Mouse (Mus musculus) CH12.LX (cell line): ENCODE results near the gene Grap2. TPM values are rescaled to one million over a fixed set of nuclear protein-coding genes. Genes with fewer than 3 reads are reported as not detected.

Experiments
- DNase-seq: peaks from one replicate; pipeline ENCODE4 v3.0.0-alpha.2; 2013; ENCODE audit errors: extremely low read depth
- H3K27ac ChIP-seq: 2 replicates; pipeline ENCODE4 v1.5.1; 2012; ENCODE audit warnings: low read depth, mild to moderate bottlenecking, control low read depth, moderate library complexity; ENCODE audit not compliant: insufficient read depth
- H3K27me3 ChIP-seq: replicated peaks from 2 replicates; pipeline ENCODE3; 2012; ENCODE audit warnings: inconsistent platforms
- H3K36me3 ChIP-seq, 2 experiments: replicated peaks in 1 of 2; 2 replicates each; pipeline versions ENCODE3 to v1.6.1; 2012; ENCODE audit warnings: inconsistent platforms in 1 of 2, low read length in 1 of 2, mild to moderate bottlenecking in 1 of 2, mixed read lengths in 1 of 2, moderate library complexity in 1 of 2; ENCODE audit not compliant: control insufficient read depth in 1 of 2, insufficient read depth in 1 of 2
- H3K4me1 ChIP-seq, 2 experiments: 2 replicates each; pipeline ENCODE4 v1.6.1; 2012; ENCODE audit warnings: inconsistent platforms in 1 of 2, moderate library complexity in 1 of 2; ENCODE audit not compliant: insufficient read depth in 2 of 2, control insufficient read depth in 1 of 2
- H3K4me2 ChIP-seq: 2 replicates; pipeline ENCODE4 v1.6.1; 2012; ENCODE audit warnings: low read depth, mild to moderate bottlenecking, control low read depth; ENCODE audit not compliant: poor library complexity, insufficient read depth, severe bottlenecking
- H3K4me3 ChIP-seq, 3 experiments: fragments of 150-350 bp in 1 of 3; sonication (generic) in 1 of 3; replicated peaks in 1 of 3; 2 replicates each; pipeline versions ENCODE3 to v1.5.1; 2011 to 2012; ENCODE audit warnings: low read depth in 2 of 3, low read length in 2 of 3, mild to moderate bottlenecking in 2 of 3, moderate library complexity in 2 of 3, control low read depth in 1 of 3, improper control_type of control experiment in 1 of 3, inconsistent platforms in 1 of 3, mixed read lengths in 1 of 3; ENCODE audit not compliant: poor library complexity in 1 of 3
- H3K79me2 ChIP-seq: replicated peaks from 2 replicates; pipeline ENCODE4 v1.6.1; 2012; ENCODE audit warnings: mild to moderate bottlenecking, moderate library complexity; ENCODE audit not compliant: control insufficient read depth, poor library complexity, insufficient read depth, severe bottlenecking; ENCODE audit errors: extremely low read depth
- H3K9ac ChIP-seq: 2 replicates; pipeline ENCODE4 v1.6.1; 2012; ENCODE audit warnings: low read depth, mild to moderate bottlenecking, control low read depth, moderate library complexity; ENCODE audit not compliant: insufficient read depth
- H3K9me3 ChIP-seq: replicated peaks from 2 replicates; pipeline ENCODE3; 2012; ENCODE audit warnings: low read length, inconsistent platforms, mixed read lengths
- CHD1 ChIP-seq: IDR thresholded peaks from 2 replicates; pipeline ENCODE4 v1.6.1; 2012; ENCODE audit warnings: low read depth, low read length, improper control_type of control experiment, inconsistent platforms
- CHD2 ChIP-seq: IDR thresholded peaks from 2 replicates; pipeline ENCODE4 v1.6.1; 2011; ENCODE audit warnings: low read length, improper control_type of control experiment
- CTCF ChIP-seq, 2 experiments: IDR thresholded peaks in 1 of 2; conservative IDR thresholded peaks in 1 of 2; 2 replicates each; pipeline ENCODE4 v1.5.1; 2011 to 2012; ENCODE audit warnings: low read depth in 2 of 2, low read length in 2 of 2, improper control_type of control experiment in 1 of 2, inconsistent platforms in 1 of 2, mild to moderate bottlenecking in 1 of 2, moderate library complexity in 1 of 2
- E2F4 ChIP-seq: IDR thresholded peaks from 2 replicates; pipeline ENCODE4 v1.6.1; 2011; ENCODE audit warnings: low read depth, low read length, improper control_type of control experiment; ENCODE audit not compliant: insufficient replicate concordance
- ELF1 ChIP-seq: IDR thresholded peaks from 2 replicates; pipeline ENCODE4 v1.6.1; 2014; ENCODE audit warnings: low read depth, mild to moderate bottlenecking, inconsistent platforms, low read length, improper control_type of control experiment
- EP300 ChIP-seq: IDR thresholded peaks from 2 replicates; pipeline ENCODE4 v1.6.1; 2011; ENCODE audit warnings: low read length, improper control_type of control experiment
- ETS1 ChIP-seq: conservative IDR thresholded peaks from 2 replicates; pipeline ENCODE4 v1.6.1; 2012; ENCODE audit warnings: low read depth, mild to moderate bottlenecking, inconsistent platforms, low read length, improper control_type of control experiment, moderate library complexity
- KAT2A ChIP-seq: IDR thresholded peaks from 2 replicates; pipeline ENCODE4 v1.6.1; 2012; ENCODE audit warnings: low read length, improper control_type of control experiment, inconsistent platforms; ENCODE audit not compliant: insufficient replicate concordance
- MAFK ChIP-seq: IDR thresholded peaks from 2 replicates; pipeline ENCODE4 v1.6.1; 2011; ENCODE audit warnings: low read length, improper control_type of control experiment; ENCODE audit not compliant: insufficient replicate concordance
- MAX ChIP-seq: IDR thresholded peaks from 2 replicates; pipeline ENCODE4 v1.6.1; 2011; ENCODE audit warnings: low read length, improper control_type of control experiment
- MAZ ChIP-seq: IDR thresholded peaks from 2 replicates; pipeline ENCODE4 v1.6.1; 2012; ENCODE audit warnings: low read depth, mild to moderate bottlenecking, inconsistent platforms, low read length, improper control_type of control experiment, moderate library complexity
- MEF2A ChIP-seq: IDR thresholded peaks from 2 replicates; pipeline ENCODE4 v1.6.1; 2014; ENCODE audit warnings: low read depth, mild to moderate bottlenecking, inconsistent platforms, low read length, improper control_type of control experiment, borderline replicate concordance
- MXI1 ChIP-seq: IDR thresholded peaks from 2 replicates; pipeline ENCODE4 v1.6.1; 2011; ENCODE audit warnings: mild to moderate bottlenecking, low read depth, low read length, improper control_type of control experiment
- MYC ChIP-seq: IDR thresholded peaks from 2 replicates; pipeline ENCODE4 v1.6.1; 2011; ENCODE audit warnings: low read depth, mild to moderate bottlenecking, improper control_type of control experiment, low read length
- NELFE ChIP-seq: IDR thresholded peaks from 2 replicates; pipeline ENCODE4 v1.6.1; 2011; ENCODE audit warnings: low read depth, low read length, improper control_type of control experiment
- PAX5 ChIP-seq: IDR thresholded peaks from 2 replicates; pipeline ENCODE4 v1.6.1; 2012; ENCODE audit warnings: low read length, inconsistent platforms, mixed read lengths
- POLR2A ChIP-seq: IDR thresholded peaks from 2 replicates; pipeline ENCODE4 v1.6.1; 2011; ENCODE audit warnings: low read depth, mild to moderate bottlenecking, improper control_type of control experiment, low read length
- POLR2AphosphoS2 ChIP-seq: IDR thresholded peaks from 2 replicates; pipeline ENCODE4 v1.6.1; 2011; ENCODE audit warnings: low read depth, low read length, improper control_type of control experiment
- RAD21 ChIP-seq: IDR thresholded peaks from 2 replicates; pipeline ENCODE4 v1.6.1; 2011; ENCODE audit warnings: low read depth, mild to moderate bottlenecking, low read length, improper control_type of control experiment, moderate library complexity
- SIN3A ChIP-seq: IDR thresholded peaks from 2 replicates; pipeline ENCODE4 v1.6.1; 2012; ENCODE audit warnings: low read length, improper control_type of control experiment, inconsistent platforms
- SMC3 ChIP-seq: IDR thresholded peaks from 2 replicates; pipeline ENCODE4 v1.6.1; 2011; ENCODE audit warnings: low read depth, low read length, improper control_type of control experiment
- TCF12 ChIP-seq: IDR thresholded peaks from 2 replicates; pipeline ENCODE4 v1.6.1; 2014; ENCODE audit warnings: low read depth, mild to moderate bottlenecking, inconsistent platforms, low read length, improper control_type of control experiment
- USF2 ChIP-seq: conservative IDR thresholded peaks from 2 replicates; pipeline ENCODE4 v1.6.1; 2011; ENCODE audit warnings: low read depth, low read length, improper control_type of control experiment
- ZKSCAN1 ChIP-seq: IDR thresholded peaks from 2 replicates; pipeline ENCODE4 v1.6.1; 2012; ENCODE audit warnings: low read depth, inconsistent platforms, low read length, improper control_type of control experiment, borderline replicate concordance
- dilution Hi-C: fragments of 300-500 bp; cut with MboI; formaldehyde crosslinking; loops from 2 replicates; pipeline ENCODE4 v1.14.3; 2020; ENCODE audit warnings: low sequenced_read_pairs; ENCODE audit not compliant: extremely low pct_unique_long_range_greater_than_20kb, extremely low pct_ligation_motif_present
- in situ Hi-C: fragments of 300-500 bp; cut with MboI; formaldehyde crosslinking; loops from 3 replicates; pipeline ENCODE4 v1.14.3; 2019; ENCODE audit warnings: low sequenced_read_pairs, low pct_ligation_motif_present, low pct_unique_long_range_greater_than_20kb, mixed read lengths
- polyA plus RNA-seq: library from polyadenylated mRNA; unstranded; fragments of >175 nt; gene quantifications from 2 replicates; pipeline ENCODE4 v1.2.1, GENCODE M21; 2012; ENCODE audit warnings: low read depth; ENCODE audit not compliant: insufficient read length
- total RNA-seq, 2 experiments: library from RNA; depleted of rRNA; stranded (reverse); fragments of 300-350 nt in 1 of 2; fragments of >200 nt in 1 of 2; gene quantifications; 2 replicates each; pipeline ENCODE4 v1.2.3; 2012 to 2014

The Grap2 gene
- total and polyA plus RNA-seq, 3 experiments: 1.5 to 6.2 (median 5.0) TPM

DNA sequence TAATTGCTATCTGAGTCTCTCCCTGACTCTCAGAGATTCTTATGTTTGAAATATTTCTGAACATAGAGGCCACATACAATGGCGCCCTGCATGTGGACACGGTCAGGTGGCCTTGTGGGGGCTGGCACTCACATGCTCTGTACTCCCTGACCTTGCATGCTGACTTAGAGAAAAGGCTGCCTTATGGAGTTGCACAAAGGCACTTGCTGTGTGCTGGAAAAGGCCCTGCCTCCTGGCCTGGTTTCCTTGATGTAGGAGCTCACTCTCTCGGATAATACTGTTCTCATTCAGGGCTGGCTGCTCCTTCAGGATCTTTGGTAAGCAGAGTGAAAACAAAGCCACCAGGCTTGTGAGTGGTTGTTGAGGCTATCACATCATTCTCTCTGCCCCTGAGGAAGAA lies 111.6 kb downstream of the Grap2 start:
- Histone ChIP-seq H3K79me2 (no peaks in the 10 kb centered on the region), H3K9me3 (no peaks in the 10 kb centered on the region), H3K9ac (no peak overlapping the region), H3K4me2 (no peak overlapping the region), H3K27ac (no peak overlapping the region), H3K4me3 (no peak overlapping the region), H3K27me3 (no peaks in the 10 kb centered on the region), H3K4me1 (peaks cover 16 to 62% of the 10 kb centered on the region in 2 experiments), H3K36me3 (no peaks in the 10 kb centered on the region)
- no peak for TF ChIP-seq SIN3A
- TF ChIP-seq NELFE: no peak
- TF ChIP-seq MYC: no peak
- TF ChIP-seq MXI1: no peak
- TF ChIP-seq ETS1: no peak
- no peak for TF ChIP-seq ZKSCAN1
- TF ChIP-seq EP300: no peak
- TF ChIP-seq ELF1: no peak
- TF ChIP-seq PAX5: no peak
- no peak for TF ChIP-seq USF2
- no peak for TF ChIP-seq MAZ
- no peak for TF ChIP-seq CHD2
- TF ChIP-seq POLR2AphosphoS2: no peak
- TF ChIP-seq KAT2A: no peak
- no peak for TF ChIP-seq E2F4
- no peak for TF ChIP-seq SMC3
- no peak for TF ChIP-seq MAFK
- dilution Hi-C loops: no loop called here
- no peak for DNase-seq
- in situ Hi-C loops: loop anchor here (5.0 kb wide), 1 partner anchor 47 kb away; no protein-coding TSS in a partner anchor

- no peak for TF ChIP-seq POLR2A
- TF ChIP-seq CTCF (conservative IDR thresholded peaks at IDR 0.05 in 1 of 2, IDR thresholded peaks at IDR 0.05 in 1 of 2; ENCODE audit: low read depth in 2 of 2, low read length in 2 of 2): no peak
- no peak for TF ChIP-seq MAX
- no peak for TF ChIP-seq MXI1
- TF ChIP-seq USF2: no peak
- no peak for TF ChIP-seq MEF2A
- no peak for TF ChIP-seq MAFK
- TF ChIP-seq EP300: no peak
- TF ChIP-seq CHD1: no peak
- no peak for TF ChIP-seq TCF12
- no peak for TF ChIP-seq KAT2A
- no peak for TF ChIP-seq MYC
- TF ChIP-seq RAD21: no peak
- H3K79me2 ChIP-seq: no peaks in the 10 kb centered on the region
- H3K27me3 ChIP-seq: no peaks in the 10 kb centered on the region
- peaks cover 16 to 52% of the 10 kb centered on the region in 2 experiments for H3K4me1 ChIP-seq
- in situ Hi-C loops: loop anchor here (5.0 kb wide), 1 partner anchor 48 kb away; no protein-coding TSS in a partner anchor
- no peak overlapping the region for H3K4me3 ChIP-seq
- no peak overlapping the region for H3K27ac ChIP-seq
- no peaks in the 10 kb centered on the region for H3K36me3 ChIP-seq
- H3K9ac ChIP-seq: no peak overlapping the region
- dilution Hi-C loops: no loop called here
- H3K4me2 ChIP-seq: no peak overlapping the region
- no peaks in the 10 kb centered on the region for H3K9me3 ChIP-seq
- DNase-seq: no peak
These were observed 112.6 kb downstream of the Grap2 start for GRCm38 (mm10) chr15:80684786-80685602.
